Mouse (Mus musculus) kidney, embryonic 16.5 days (tissue): ENCODE data around the gene Calhm2. TPM values are rescaled to one million over a fixed set of nuclear protein-coding genes. Genes with fewer than 3 reads are reported as not detected.

Source experiments
- ATAC-seq: fragments of 200-750 bp; cut with Nextera tagmentation; 2 replicates; pipeline ENCODE4 v1.8.0; 2017; ENCODE audit warnings: moderate TSS enrichment; ENCODE audit not compliant: low FRiP score, low TSS enrichment
- H3K27ac ChIP-seq: fragments of 300-500 bp; sonication (generic); 2 replicates; pipeline ENCODE4 v1.5.1; 2014; ENCODE audit warnings: low read length
- H3K27me3 ChIP-seq: fragments of 300-500 bp; sonication (generic); 2 replicates; pipeline ENCODE4 v1.6.1; 2014; ENCODE audit warnings: low read length, control low read depth, mixed read lengths; ENCODE audit not compliant: insufficient read depth
- H3K36me3 ChIP-seq: fragments of 300-500 bp; sonication (generic); 2 replicates; pipeline ENCODE4 v1.6.1; 2014; ENCODE audit warnings: low read length, control low read depth, mixed read lengths; ENCODE audit not compliant: insufficient read depth
- H3K4me1 ChIP-seq: fragments of 300-500 bp; sonication (generic); 2 replicates; pipeline ENCODE4 v1.6.1; 2014; ENCODE audit warnings: low read length, control low read depth, mixed read lengths; ENCODE audit not compliant: insufficient read depth
- H3K4me2 ChIP-seq: fragments of 300-500 bp; sonication (generic); replicated peaks from 2 replicates; pipeline ENCODE4 v1.6.1; 2014; ENCODE audit warnings: low read depth, low read length
- H3K4me3 ChIP-seq: fragments of 300-500 bp; sonication (generic); 2 replicates; pipeline ENCODE4 v1.5.1; 2014; ENCODE audit warnings: mild to moderate bottlenecking, low read length
- H3K9ac ChIP-seq: fragments of 300-500 bp; sonication (generic); replicated peaks from 2 replicates; pipeline ENCODE4 v1.6.1; 2014; ENCODE audit warnings: low read length
- H3K9me3 ChIP-seq: fragments of 300-500 bp; sonication (generic); 2 replicates; pipeline ENCODE4 v1.6.1; 2016; ENCODE audit warnings: low read length, control low read depth
- WGBS: fragments of 180-500 bp; shearing (Covaris S2); extraction: QIAGEN DNeasy Blood & Tissue Kit; methylation state at CpG from one replicate; pipeline ENCODE4 v1.1.7; 2014; 5-methylcytosine and 5-hydroxymethylcytosine counted together
- polyA plus RNA-seq: library from polyadenylated mRNA; unstranded; fragments of >200 nt; fragmentation: Nextera tagmentation; extraction: Ambion mirVana; gene quantifications from 2 replicates; pipeline ENCODE4 v1.2.1, GENCODE M21; 2015

Calhm2 gene
- polyA plus RNA-seq, 1 experiment from 2014 or later = 8.7 TPM

- Histone ChIP-seq H3K9ac (no peak overlapping the region), H3K4me1 (peaks cover 11% of the 10 kb centered on the region; the same call in 1 of the 2 replicates), H3K27ac (no peak overlapping the region), H3K27me3 (peaks cover 23% of the 10 kb centered on the region), H3K4me3 (no peak overlapping the region), H3K9me3 (peaks cover 1% of the 10 kb centered on the region; the same call in 1 of the 2 replicates), H3K4me2 (no peak overlapping the region), H3K36me3 (no peaks in the 10 kb centered on the region)
- ATAC-seq = no peak
- whole genome bisulfite sequencing = 91% methylated on average over 2 of the region's 2 CpGs
Measured at GRCm38 (mm10) chr19:47176916-47177505, 38.9 kb upstream of the Calhm2 start.

GRCm38 (mm10) chr19:47175472-47175871 lies 37.4 kb upstream of the Calhm2 start:
- 66% methylated on average over 2 of the region's 2 CpGs for WGBS
- H3K36me3 ChIP-seq = no peaks in the 10 kb centered on the region
- H3K27me3 ChIP-seq = peaks cover 17% of the 10 kb centered on the region
- H3K4me3 ChIP-seq = no peak overlapping the region
- ATAC-seq = no peak
- no peak overlapping the region for H3K27ac ChIP-seq
- H3K9ac ChIP-seq = no peak overlapping the region
- no peaks in the 10 kb centered on the region for H3K9me3 ChIP-seq
- H3K4me1 ChIP-seq = peaks cover 11% of the 10 kb centered on the region; the same call in 1 of the 2 replicates
- H3K4me2 ChIP-seq = no peak overlapping the region

GRCm38 (mm10) chr19:47174515-47174914 lies 36.4 kb upstream of the Calhm2 start:
- ATAC-seq = no peak
- Histone ChIP-seq H3K4me3 (no peak overlapping the region), H3K4me2 (no peak overlapping the region), H3K36me3 (no peaks in the 10 kb centered on the region), H3K27me3 (peaks cover 8% of the 10 kb centered on the region), H3K4me1 (peaks cover 4% of the 10 kb centered on the region; the same call in 1 of the 2 replicates), H3K9ac (no peak overlapping the region), H3K9me3 (no peaks in the 10 kb centered on the region), H3K27ac (no peak overlapping the region)
- 62% methylated on average over 3 of the region's 3 CpGs for WGBS

- Histone ChIP-seq H3K36me3 (no peaks in the 10 kb centered on the region), H3K9ac (0 out of 2 replicates have a peak overlapping the region, but pooled peaks have one; percentile 13), H3K4me3 (peak overlapping the region; percentile 18; the same call in 1 of the 2 replicates), H3K9me3 (no peaks in the 10 kb centered on the region), H3K4me2 (peak overlapping the region; percentile 45), H3K27ac (peak overlapping the region; percentile 66), H3K27me3 (no peaks in the 10 kb centered on the region), H3K4me1 (peaks cover 13% of the 10 kb centered on the region)
- WGBS = 24% methylated on average over 11 of the region's 11 CpGs
- peak; percentile 74 for ATAC-seq
Measured at GRCm38 (mm10) chr19:47168793-47169412, 30.8 kb upstream of the Calhm2 start.

- ATAC-seq = 0 out of 2 replicates have a peak, but pooled peaks have one; percentile 49
Measured at GRCm38 (mm10) chr19:47168223-47168622, 30.1 kb upstream of the Calhm2 start.

GRCm38 (mm10) chr19:47167617-47168214 lies 29.6 kb upstream of the Calhm2 start:
- ATAC-seq = no peak
- Histone ChIP-seq H3K4me1 (peaks cover 13% of the 10 kb centered on the region), H3K4me2 (peak overlapping the region; percentile 45)

More at GRCm38 (mm10) chr19:47168223-47168622, 30.1 kb upstream of the Calhm2 start:
- Histone ChIP-seq H3K27me3 (no peaks in the 10 kb centered on the region), H3K36me3 (no peaks in the 10 kb centered on the region), H3K4me3 (peak overlapping the region; percentile 18; the same call in 1 of the 2 replicates), H3K9me3 (no peaks in the 10 kb centered on the region), H3K4me1 (peaks cover 13% of the 10 kb centered on the region), H3K27ac (no peak overlapping the region), H3K4me2 (peak overlapping the region; percentile 45), H3K9ac (0 out of 2 replicates have a peak overlapping the region, but pooled peaks have one; percentile 24)
- 9% methylated on average over 13 of the region's 13 CpGs for WGBS

GRCm38 (mm10) chr19:47166758-47167157 lies 28.7 kb upstream of the Calhm2 start:
- Histone ChIP-seq H3K9ac (no peak overlapping the region), H3K4me3 (no peak overlapping the region), H3K4me1 (peaks cover 13% of the 10 kb centered on the region), H3K4me2 (no peak overlapping the region), H3K27ac (peak overlapping the region; percentile 46; the same call in 1 of the 2 replicates), H3K9me3 (no peaks in the 10 kb centered on the region), H3K36me3 (no peaks in the 10 kb centered on the region), H3K27me3 (no peaks in the 10 kb centered on the region)
- WGBS = 43% methylated on average over 3 of the region's 3 CpGs
- no peak for ATAC-seq

More at GRCm38 (mm10) chr19:47167617-47168214, 29.6 kb upstream of the Calhm2 start:
- peak overlapping the region; percentile 18; the same call in 1 of the 2 replicates for H3K4me3 ChIP-seq
- no peaks in the 10 kb centered on the region for H3K27me3 ChIP-seq
- no peak overlapping the region for H3K27ac ChIP-seq
- H3K9me3 ChIP-seq = no peaks in the 10 kb centered on the region
- no peaks in the 10 kb centered on the region for H3K36me3 ChIP-seq
- 63% methylated on average over 7 of the region's 7 CpGs for WGBS
- H3K9ac ChIP-seq = no peak overlapping the region

GRCm38 (mm10) chr19:47163176-47163744 lies 25.2 kb upstream of the Calhm2 start:
- no peaks in the 10 kb centered on the region for H3K9me3 ChIP-seq

GRCm38 (mm10) chr19:47161669-47162068 lies 23.6 kb upstream of the Calhm2 start:
- no peaks in the 10 kb centered on the region for H3K4me1 ChIP-seq
- no peaks in the 10 kb centered on the region for H3K27me3 ChIP-seq
- ATAC-seq = no peak
- no peaks in the 10 kb centered on the region for H3K36me3 ChIP-seq
- 52% methylated on average over 3 of the region's 4 CpGs for WGBS
- H3K4me2 ChIP-seq = no peak overlapping the region
- no peak overlapping the region for H3K9ac ChIP-seq
- H3K27ac ChIP-seq = no peak overlapping the region
- no peak overlapping the region for H3K4me3 ChIP-seq
- H3K9me3 ChIP-seq = no peaks in the 10 kb centered on the region

More at GRCm38 (mm10) chr19:47163176-47163744, 25.2 kb upstream of the Calhm2 start:
- Histone ChIP-seq H3K4me1 (peaks cover 7% of the 10 kb centered on the region), H3K4me3 (no peak overlapping the region), H3K36me3 (no peaks in the 10 kb centered on the region), H3K4me2 (no peak overlapping the region), H3K27me3 (no peaks in the 10 kb centered on the region), H3K27ac (no peak overlapping the region), H3K9ac (no peak overlapping the region)
- ATAC-seq = no peak
- WGBS = 85% methylated on average over 6 of the region's 6 CpGs
